Mouse (Mus musculus) CH12.LX (cell line): Measurements from ENCODE around the gene Rabl3.

Experiments
- CTCF ChIP-seq, 2 experiments: IDR thresholded peaks in 1 of 2; conservative IDR thresholded peaks in 1 of 2; 2 replicates each; pipeline ENCODE4 v1.5.1; 2011 to 2012; ENCODE audit warnings: low read depth in 2 of 2, low read length in 2 of 2, improper control_type of control experiment in 1 of 2, inconsistent platforms in 1 of 2, mild to moderate bottlenecking in 1 of 2, moderate library complexity in 1 of 2
- KAT2A ChIP-seq: IDR thresholded peaks from 2 replicates; pipeline ENCODE4 v1.6.1; 2012; ENCODE audit warnings: low read length, improper control_type of control experiment, inconsistent platforms; ENCODE audit not compliant: insufficient replicate concordance
- MEF2A ChIP-seq: IDR thresholded peaks from 2 replicates; pipeline ENCODE4 v1.6.1; 2014; ENCODE audit warnings: low read depth, mild to moderate bottlenecking, inconsistent platforms, low read length, improper control_type of control experiment, borderline replicate concordance
- NELFE ChIP-seq: IDR thresholded peaks from 2 replicates; pipeline ENCODE4 v1.6.1; 2011; ENCODE audit warnings: low read depth, low read length, improper control_type of control experiment
- POLR2A ChIP-seq: IDR thresholded peaks from 2 replicates; pipeline ENCODE4 v1.6.1; 2011; ENCODE audit warnings: low read depth, mild to moderate bottlenecking, improper control_type of control experiment, low read length
- RCOR1 ChIP-seq: conservative IDR thresholded peaks from 2 replicates; pipeline ENCODE4 v1.6.1; 2012; ENCODE audit warnings: low read depth, mild to moderate bottlenecking, inconsistent platforms, low read length, improper control_type of control experiment
- TCF12 ChIP-seq: IDR thresholded peaks from 2 replicates; pipeline ENCODE4 v1.6.1; 2014; ENCODE audit warnings: low read depth, mild to moderate bottlenecking, inconsistent platforms, low read length, improper control_type of control experiment
- ZKSCAN1 ChIP-seq: IDR thresholded peaks from 2 replicates; pipeline ENCODE4 v1.6.1; 2012; ENCODE audit warnings: low read depth, inconsistent platforms, low read length, improper control_type of control experiment, borderline replicate concordance

DNA sequence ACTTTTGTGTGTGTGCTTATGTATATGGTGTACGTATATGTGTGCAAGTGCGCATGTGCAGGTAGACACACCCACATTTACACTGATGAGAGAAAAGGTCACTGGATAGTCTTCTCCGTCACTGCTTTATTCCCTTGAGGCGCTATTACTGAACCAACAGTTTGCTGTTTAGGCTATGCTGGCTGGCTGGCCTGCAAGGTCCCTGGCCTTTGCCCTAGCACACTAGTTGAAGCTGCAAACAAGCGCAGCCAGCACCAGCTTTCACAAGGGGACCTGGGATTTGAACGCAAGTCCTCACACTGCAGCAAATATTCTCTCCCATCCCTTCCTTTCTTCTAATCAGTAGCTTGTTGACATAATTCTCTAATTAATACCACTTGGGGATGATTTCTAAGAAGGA is 9.5 kb upstream of the Rabl3 start:
- TF ChIP-seq POLR2A (peak; percentile 0; the same call in 1 of the 2 replicates), RCOR1 (no peak), CTCF (conservative IDR thresholded peaks at IDR 0.05 in 1 of 2, IDR thresholded peaks at IDR 0.05 in 1 of 2; ENCODE audit: low read depth in 2 of 2, low read length in 2 of 2) (no peak), ZKSCAN1 (no peak), TCF12 (no peak), NELFE (no peak), KAT2A (no peak), MEF2A (no peak)
